Mouse (Mus musculus) G1E (cell line): ENCODE measurements around the gene Magohb.

ENCODE experiments used
- CTCF ChIP-seq: IDR thresholded peaks from 2 replicates; pipeline ENCODE4 v1.5.1; 2012; ENCODE audit warnings: low read depth, low read length, inconsistent platforms, mixed read lengths
- GATA1 ChIP-seq: IDR thresholded peaks from 2 replicates; pipeline ENCODE4 v1.6.1; 2012; ENCODE audit warnings: borderline replicate concordance, low read length, inconsistent platforms, mixed read lengths
- POLR2AphosphoS5 ChIP-seq: IDR thresholded peaks from 2 replicates; pipeline ENCODE4 v1.6.1; 2012; ENCODE audit warnings: low read depth, low read length, inconsistent platforms; ENCODE audit not compliant: insufficient replicate concordance
- TAL1 ChIP-seq: conservative IDR thresholded peaks from 2 replicates; pipeline ENCODE4 v1.6.1; 2012; ENCODE audit warnings: low read depth, low read length, inconsistent platforms, mixed read lengths

GRCm38 (mm10) chr6:131292276-131292990 is 611 bp downstream of the Magohb start:
- TF ChIP-seq CTCF: no peak
- no peak for TF ChIP-seq TAL1
- no peak for TF ChIP-seq POLR2AphosphoS5
- TF ChIP-seq GATA1: no peak
